Mouse (Mus musculus): ENCODE data around the gene Marcksl1.

DNA sequence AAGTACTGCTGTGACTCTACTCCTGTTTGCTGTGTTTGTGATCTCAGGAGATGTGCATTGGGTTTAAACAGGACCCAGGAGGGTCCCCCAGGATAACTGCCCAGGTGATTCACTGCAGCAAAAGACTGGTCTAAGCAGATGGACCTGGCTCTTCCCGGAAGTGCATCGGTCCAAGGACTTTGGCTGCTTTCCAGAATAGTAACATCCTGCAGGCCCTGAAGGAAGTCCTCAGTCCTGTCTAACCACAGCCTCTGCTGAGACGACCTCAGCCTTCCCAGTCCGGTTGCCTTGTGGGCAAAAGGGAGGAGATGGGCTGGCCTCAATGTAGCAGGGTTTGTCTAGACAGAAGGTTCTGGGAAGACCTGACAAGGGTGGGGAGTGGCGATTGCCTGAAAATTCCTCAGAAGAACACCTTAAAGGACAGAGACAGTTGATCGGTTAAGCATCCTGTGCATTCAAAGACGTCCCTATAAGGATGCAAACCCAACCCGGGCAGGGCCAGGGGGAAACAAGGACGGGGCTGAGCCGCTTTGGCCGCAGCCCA lies 10.4 kb upstream of the Marcksl1 start:
- TF ChIP-seq GATA1 (IDR thresholded peaks at IDR 0.05; ENCODE audit: borderline replicate concordance, low read length) = no peak
- no peak for TF ChIP-seq FLI1 (IDR thresholded peaks at IDR 0.05; ENCODE audit: low read length)

All from megakaryocyte, embryonic 14.5 days (primary cell).